Mouse (Mus musculus) small intestine, adult 2 months (tissue): ENCODE measurements at regions not wholly inside any gene's neighbourhood (a gene's known extent, or its start where the extent isn't known, plus 50 kb on each side); places are given as distances from the start of the nearest gene placed in this dataset.

Source experiments
- H3K27ac ChIP-seq: fragments of 200-500 bp; 2 replicates; pipeline ENCODE4 v1.5.1; 2012; ENCODE audit warnings: low read depth, low read length, control low read depth, inconsistent platforms; ENCODE audit not compliant: insufficient read depth
- H3K27me3 ChIP-seq: fragments of 200-500 bp; 2 replicates; pipeline ENCODE4 v1.6.1; 2012; ENCODE audit warnings: mild to moderate bottlenecking, moderate library complexity, low read length, inconsistent platforms; ENCODE audit not compliant: control insufficient read depth, insufficient read depth
- H3K36me3 ChIP-seq: fragments of 200-500 bp; 2 replicates; pipeline ENCODE4 v1.6.1; 2012; ENCODE audit warnings: mild to moderate bottlenecking, low read length, control low read depth, inconsistent platforms; ENCODE audit not compliant: control insufficient read depth, insufficient read depth
- H3K4me1 ChIP-seq: fragments of 200-500 bp; 2 replicates; pipeline ENCODE4 v1.6.1; 2012; ENCODE audit warnings: low read length, inconsistent platforms, mixed read lengths; ENCODE audit not compliant: control insufficient read depth, insufficient read depth, insufficient read length
- H3K4me3 ChIP-seq: fragments of 200-500 bp; 2 replicates; pipeline ENCODE4 v1.5.1; 2012; ENCODE audit warnings: low read depth, mild to moderate bottlenecking, control low read depth, inconsistent platforms, low read length, moderate library complexity
- CTCF ChIP-seq: fragments of 200-500 bp; IDR thresholded peaks from 2 replicates; pipeline ENCODE4 v1.5.1; 2012; ENCODE audit warnings: low read depth, mild to moderate bottlenecking, control low read depth, inconsistent platforms, low read length, moderate library complexity, mixed read lengths; ENCODE audit not compliant: insufficient replicate concordance, insufficient read length; ENCODE audit errors: extremely low read depth
- POLR2A ChIP-seq: fragments of 200-500 bp; IDR thresholded peaks from 2 replicates; pipeline ENCODE4 v1.6.1; 2012; ENCODE audit warnings: low read depth, mild to moderate bottlenecking, control low read depth, inconsistent platforms, low read length, moderate library complexity
- WGBS: fragments of 180-500 bp; shearing (Covaris S2); methylation state at CpG from one replicate; pipeline ENCODE4 v1.1.7; 2018; 5-methylcytosine and 5-hydroxymethylcytosine counted together

GRCm38 (mm10) chr8:7831948-7832347 lies 829.1 kb downstream of the Efnb2 start:
- no peak overlapping the region for H3K27ac ChIP-seq
- H3K4me1 ChIP-seq, result no peaks in the 10 kb centered on the region
- no peaks in the 10 kb centered on the region for H3K36me3 ChIP-seq
- no peak overlapping the region for H3K4me3 ChIP-seq
- 79% methylated on average over 5 of the region's 5 CpGs for WGBS
- no peaks in the 10 kb centered on the region for H3K27me3 ChIP-seq
- TF ChIP-seq POLR2A (no peak), CTCF (no peak)

- WGBS, result 63% methylated on average over 1 of the region's 1 CpGs
- Histone ChIP-seq H3K36me3 (no peaks in the 10 kb centered on the region), H3K4me1 (no peaks in the 10 kb centered on the region), H3K27ac (no peak overlapping the region), H3K4me3 (no peak overlapping the region), H3K27me3 (no peaks in the 10 kb centered on the region)
- TF ChIP-seq CTCF, result no peak
- TF ChIP-seq POLR2A, result no peak
Measured at GRCm38 (mm10) chr8:7827811-7828210, 833.2 kb downstream of the Efnb2 start.

GRCm38 (mm10) chr8:7808395-7808794 lies 852.6 kb downstream of the Efnb2 start:
- Histone ChIP-seq H3K4me3 (no peak overlapping the region), H3K36me3 (no peaks in the 10 kb centered on the region), H3K4me1 (no peaks in the 10 kb centered on the region), H3K27ac (no peak overlapping the region), H3K27me3 (no peaks in the 10 kb centered on the region)
- no peak for TF ChIP-seq CTCF
- no peak for TF ChIP-seq POLR2A
- WGBS, result 80% methylated on average over 1 of the region's 1 CpGs

GRCm38 (mm10) chr8:7799221-7799620 lies 861.8 kb downstream of the Efnb2 start:
- H3K36me3 ChIP-seq, result no peaks in the 10 kb centered on the region
- WGBS, result 84% methylated on average over 3 of the region's 3 CpGs
- H3K4me3 ChIP-seq, result no peak overlapping the region
- no peaks in the 10 kb centered on the region for H3K4me1 ChIP-seq
- TF ChIP-seq CTCF (no peak), POLR2A (no peak)
- no peaks in the 10 kb centered on the region for H3K27me3 ChIP-seq
- H3K27ac ChIP-seq, result no peak overlapping the region

- Histone ChIP-seq H3K36me3 (no peaks in the 10 kb centered on the region), H3K27ac (no peak overlapping the region), H3K27me3 (no peaks in the 10 kb centered on the region), H3K4me1 (no peaks in the 10 kb centered on the region), H3K4me3 (no peak overlapping the region)
- WGBS, result 62% methylated on average over 4 of the region's 4 CpGs
- TF ChIP-seq POLR2A, result no peak
- TF ChIP-seq CTCF, result no peak
Measured at GRCm38 (mm10) chr8:7796156-7796555, 864.9 kb downstream of the Efnb2 start.

- TF ChIP-seq POLR2A (no peak), CTCF (no peak)
- Histone ChIP-seq H3K27ac (no peak overlapping the region), H3K4me3 (no peak overlapping the region), H3K36me3 (no peaks in the 10 kb centered on the region), H3K27me3 (no peaks in the 10 kb centered on the region), H3K4me1 (no peaks in the 10 kb centered on the region)
- WGBS, result 72% methylated on average over 3 of the region's 3 CpGs
Measured at GRCm38 (mm10) chr8:7763820-7764219, 897.2 kb downstream of the Efnb2 start.

GRCm38 (mm10) chr8:7760987-7761386 lies 900.1 kb downstream of the Efnb2 start:
- H3K36me3 ChIP-seq, result no peaks in the 10 kb centered on the region
- 82% methylated on average over 4 of the region's 4 CpGs for WGBS
- no peak overlapping the region for H3K4me3 ChIP-seq
- H3K27me3 ChIP-seq, result no peaks in the 10 kb centered on the region
- H3K27ac ChIP-seq, result no peak overlapping the region
- TF ChIP-seq CTCF, result no peak
- TF ChIP-seq POLR2A, result no peak
- H3K4me1 ChIP-seq, result no peaks in the 10 kb centered on the region

- no peaks in the 10 kb centered on the region for H3K4me1 ChIP-seq
- no peak overlapping the region for H3K4me3 ChIP-seq
- H3K27me3 ChIP-seq, result no peaks in the 10 kb centered on the region
- no peak overlapping the region for H3K27ac ChIP-seq
- WGBS, result 63% methylated on average over 2 of the region's 2 CpGs
- TF ChIP-seq CTCF (no peak), POLR2A (no peak)
- H3K36me3 ChIP-seq, result no peaks in the 10 kb centered on the region
Measured at GRCm38 (mm10) chr8:7732726-7733125, 928.3 kb downstream of the Efnb2 start.
